Mouse (Mus musculus): ENCODE measurements at regions not wholly inside any gene's neighbourhood (a gene's known extent, or its start where the extent isn't known, plus 50 kb on each side); places are given as distances from the start of the nearest gene placed in this dataset.

- Histone ChIP-seq H3K27me3 (ENCODE audit: control insufficient read depth in 1 of 2, insufficient read depth in 2 of 2, low read length in 2 of 2) (no peaks in the 10 kb centered on the region; a peak in 1 of 4 replicates), H3K36me3 (ENCODE audit: control insufficient read depth in 1 of 2, insufficient read depth in 2 of 2, low read length in 2 of 2) (no peaks in the 10 kb centered on the region), H3K9me3 (replicated peaks; ENCODE audit: insufficient read depth, low read length) (no peaks in the 10 kb centered on the region), H3K4me1 (ENCODE audit: control insufficient read depth in 1 of 2, insufficient read depth in 2 of 2, low read length in 2 of 2) (no peaks in the 10 kb centered on the region), H3K4me3 (ENCODE audit: control insufficient read depth in 1 of 2, insufficient read depth in 1 of 2, low read depth in 2 of 2, low read length in 2 of 2) (no peak overlapping the region), H3K27ac (ENCODE audit: control insufficient read depth, low read depth, low read length) (no peak overlapping the region), H3K79me2 (ENCODE audit: control insufficient read depth, insufficient read depth, low read length, poor library complexity) (no peaks in the 10 kb centered on the region), H3K9ac (ENCODE audit: control insufficient read depth, low read depth, low read length, poor library complexity, severe bottlenecking) (no peak overlapping the region)
- TF ChIP-seq NRF1 (IDR thresholded peaks at IDR 0.05; ENCODE audit: insufficient read depth, low read depth, low read length, poor library complexity, severe bottlenecking), result no peak
- TF ChIP-seq ZNF384 (IDR thresholded peaks at IDR 0.05; ENCODE audit: low read depth, low read length), result no peak
- no peak for TF ChIP-seq TCF12 (IDR thresholded peaks at IDR 0.05; ENCODE audit: low read depth, low read length)
- TF ChIP-seq EP300 (IDR thresholded peaks at IDR 0.05; ENCODE audit: low read depth in 1 of 2, low read length in 2 of 2), result no peak
- no peak for TF ChIP-seq SMC3 (IDR thresholded peaks at IDR 0.05; ENCODE audit: low read depth, low read length)
- TF ChIP-seq CHD2 (IDR thresholded peaks at IDR 0.05; ENCODE audit: low read length), result no peak
- TF ChIP-seq MAZ (IDR thresholded peaks at IDR 0.05; ENCODE audit: low read depth, low read length), result no peak
- no peak for TF ChIP-seq USF2 (IDR thresholded peaks at IDR 0.05; ENCODE audit: borderline replicate concordance in 1 of 2, insufficient read depth in 1 of 2, low read depth in 1 of 2, low read length in 2 of 2)
- no peak for TF ChIP-seq ZKSCAN1 (IDR thresholded peaks at IDR 0.05; ENCODE audit: low read depth, low read length)
- TF ChIP-seq GABPA (IDR thresholded peaks at IDR 0.05; ENCODE audit: low read depth, low read length), result no peak
- no peak for DNase-seq (ENCODE audit: low read depth, low spot score)
Observed at GRCm38 (mm10) chr2:170289378-170289960, 138.2 kb downstream of the Bcas1 start.

GRCm38 (mm10) chr2:170288787-170289186 is 138.9 kb downstream of the Bcas1 start:
- Histone ChIP-seq H3K9me3 (replicated peaks; ENCODE audit: insufficient read depth, low read length) (no peaks in the 10 kb centered on the region), H3K36me3 (ENCODE audit: control insufficient read depth in 1 of 2, insufficient read depth in 2 of 2, low read length in 2 of 2) (no peaks in the 10 kb centered on the region), H3K79me2 (ENCODE audit: control insufficient read depth, insufficient read depth, low read length, poor library complexity) (no peaks in the 10 kb centered on the region), H3K4me1 (ENCODE audit: control insufficient read depth in 1 of 2, insufficient read depth in 2 of 2, low read length in 2 of 2) (no peaks in the 10 kb centered on the region), H3K4me3 (ENCODE audit: control insufficient read depth in 1 of 2, insufficient read depth in 1 of 2, low read depth in 2 of 2, low read length in 2 of 2) (no peak overlapping the region), H3K9ac (ENCODE audit: control insufficient read depth, low read depth, low read length, poor library complexity, severe bottlenecking) (no peak overlapping the region), H3K27ac (ENCODE audit: control insufficient read depth, low read depth, low read length) (no peak overlapping the region), H3K27me3 (ENCODE audit: control insufficient read depth in 1 of 2, insufficient read depth in 2 of 2, low read length in 2 of 2) (no peaks in the 10 kb centered on the region; a peak in 1 of 4 replicates)
- DNase-seq (ENCODE audit: low read depth, low spot score), result no peak
- TF ChIP-seq ZMIZ1 (IDR thresholded peaks at IDR 0.05; ENCODE audit: low read depth, low read length) (no peak), ELF1 (IDR thresholded peaks at IDR 0.05; ENCODE audit: low read depth, low read length) (no peak), MEF2A (IDR thresholded peaks at IDR 0.05; ENCODE audit: extremely low read depth, insufficient replicate concordance, low read depth, low read length, poor library complexity, severe bottlenecking) (no peak), CHD2 (IDR thresholded peaks at IDR 0.05; ENCODE audit: low read length) (no peak), CTCF (IDR thresholded peaks at IDR 0.05 in 2 of 3, conservative IDR thresholded peaks at IDR 0.05 in 1 of 3; ENCODE audit: control insufficient read depth in 1 of 3, insufficient read depth in 1 of 3, low read depth in 2 of 3, low read length in 3 of 3, poor library complexity in 1 of 3, severe bottlenecking in 1 of 3) (no peak), POLR2AphosphoS5 (IDR thresholded peaks at IDR 0.05; ENCODE audit: borderline replicate concordance, low read depth, low read length) (no peak)

Measured in MEL (cell line).